Comparison of ENCODE assay signal across 7 mouse cellular contexts in genomic region chr6:82402501-82403495, GRCm38 (mm10). TPM values are rescaled to one million over a fixed set of nuclear protein-coding genes. Genes with fewer than 3 reads are reported as not detected.
A peak's percentile ranks its signal among the peaks of the same experiment; 100 is the strongest.
DNase-seq lines count a peak whose midpoint lies in the region; ATAC-seq and TF ChIP-seq lines count a peak whose summit lies in the region.

No protein-coding gene starts in this region.

- H3K4me2 ChIP-seq in heart, embryonic 15.5 days: peak overlapping the region; percentile 75
- H3K4me2 ChIP-seq in limb, embryonic 11.5 days (ENCODE audit: low read depth, severe bottlenecking): peak overlapping the region; percentile 46
- H3K4me2 ChIP-seq in midbrain, embryonic 15.5 days: peak overlapping the region; percentile 94

- no peaks in the 10 kb centered on the region for H3K9me3 ChIP-seq in megakaryocyte, embryonic 14.5 days
- H3K9me3 ChIP-seq in heart, embryonic 15.5 days (replicated peaks): no peaks in the 10 kb centered on the region
- no peaks in the 10 kb centered on the region for H3K9me3 ChIP-seq in limb, embryonic 11.5 days (ENCODE audit: control insufficient read depth, low read length)
- no peaks in the 10 kb centered on the region for H3K9me3 ChIP-seq in midbrain, embryonic 15.5 days

- ATAC-seq in megakaryocyte, adult 5-6 weeks (ENCODE audit: poor library complexity, severe bottlenecking): no peak
- ATAC-seq in heart, embryonic 15.5 days (replicated peaks; ENCODE audit: insufficient number of reproducible peaks, insufficient read depth, low FRiP score, low read depth): peak; percentile 36; the same call in 1 of the 2 replicates
- peak; percentile 68; the same call in 1 of the 2 replicates for ATAC-seq in limb, embryonic 11.5 days (ENCODE audit: insufficient number of reproducible peaks, low FRiP score, low TSS enrichment, low read depth)
- peak; percentile 70 for ATAC-seq in midbrain, embryonic 15.5 days (replicated peaks)
- ATAC-seq in inflammation-experienced regulatory T-cells, adult 6 months: no peak

- H3K27ac ChIP-seq in cortical plate, adult 2 months (ENCODE audit: insufficient read depth, low read length): no peak overlapping the region
- no peak overlapping the region for H3K27ac ChIP-seq in heart, embryonic 15.5 days
- no peak overlapping the region for H3K27ac ChIP-seq in limb, embryonic 11.5 days (replicated peaks; ENCODE audit: low read depth, low read length)
- H3K27ac ChIP-seq in midbrain, embryonic 15.5 days: peak overlapping the region; percentile 67

- peak; percentile 69 for DNase-seq in limb, embryonic 11.5 days (ENCODE audit: low spot score)

- peaks cover 61% of the 10 kb centered on the region for H3K27me3 ChIP-seq in megakaryocyte, embryonic 14.5 days (replicated peaks)
- H3K27me3 ChIP-seq in heart, embryonic 15.5 days: peaks cover 61% of the 10 kb centered on the region
- H3K27me3 ChIP-seq in limb, embryonic 11.5 days (ENCODE audit: control insufficient read depth, insufficient read depth, low read length): peaks cover 45% of the 10 kb centered on the region
- peaks cover 18% of the 10 kb centered on the region for H3K27me3 ChIP-seq in midbrain, embryonic 15.5 days (replicated peaks)

- no peak for TF ChIP-seq POLR2A in cortical plate, adult 2 months (IDR thresholded peaks at IDR 0.05; ENCODE audit: extremely low read depth, insufficient read depth, low read length)

- no peak overlapping the region for H3K9ac ChIP-seq in heart, embryonic 15.5 days
- no peak overlapping the region for H3K9ac ChIP-seq in limb, embryonic 11.5 days (ENCODE audit: low read length)
- H3K9ac ChIP-seq in midbrain, embryonic 15.5 days: peak overlapping the region; percentile 44; the same call in 1 of the 2 replicates

- no peak for TF ChIP-seq CTCF in cortical plate, adult 2 months (IDR thresholded peaks at IDR 0.05; ENCODE audit: extremely low read depth, insufficient read depth, low read length)

- no peaks in the 10 kb centered on the region for H3K36me3 ChIP-seq in megakaryocyte, embryonic 14.5 days (replicated peaks; ENCODE audit: low read length)
- H3K36me3 ChIP-seq in heart, embryonic 15.5 days: no peaks in the 10 kb centered on the region
- no peaks in the 10 kb centered on the region for H3K36me3 ChIP-seq in limb, embryonic 11.5 days (ENCODE audit: control insufficient read depth, insufficient read depth, low read length)
- no peaks in the 10 kb centered on the region for H3K36me3 ChIP-seq in midbrain, embryonic 15.5 days (replicated peaks)

- WGBS in heart, embryonic 15.5 days: 4% methylated on average over 34 of the region's 34 CpGs
- WGBS in limb, embryonic 11.5 days: 3% methylated on average over 34 of the region's 34 CpGs
- WGBS in midbrain, embryonic 15.5 days: 2% methylated on average over 34 of the region's 34 CpGs

- peak overlapping the region; percentile 89 for H3K4me3 ChIP-seq in megakaryocyte, embryonic 14.5 days (replicated peaks)
- H3K4me3 ChIP-seq in cortical plate, adult 2 months (ENCODE audit: insufficient read depth, low read length): peak overlapping the region; percentile 32
- H3K4me3 ChIP-seq in heart, embryonic 15.5 days: peak overlapping the region; percentile 41
- peak overlapping the region; percentile 28 for H3K4me3 ChIP-seq in limb, embryonic 11.5 days (ENCODE audit: low read depth, low read length)
- peak overlapping the region; percentile 45 for H3K4me3 ChIP-seq in midbrain, embryonic 15.5 days

- H3K4me1 ChIP-seq in megakaryocyte, embryonic 14.5 days: peaks cover 29% of the 10 kb centered on the region
- no peaks in the 10 kb centered on the region for H3K4me1 ChIP-seq in cortical plate, adult 2 months (ENCODE audit: control insufficient read depth, insufficient read depth, low read length)
- H3K4me1 ChIP-seq in heart, embryonic 15.5 days (replicated peaks): peaks cover 22% of the 10 kb centered on the region
- H3K4me1 ChIP-seq in limb, embryonic 11.5 days (ENCODE audit: control insufficient read depth, insufficient read depth, low read length): peaks cover 5% of the 10 kb centered on the region; the same call in 1 of the 2 replicates
- peaks cover 27% of the 10 kb centered on the region for H3K4me1 ChIP-seq in midbrain, embryonic 15.5 days

RNA-seq across cellular contexts. Expression of gene Tacr1, which starts 0.7 kb away (rescaled TPM):
- polyA plus RNA-seq in megakaryocyte, embryonic 14.5 days (2012; ENCODE audit: insufficient read depth, low replicate concordance): not detected in 2 replicates
- not detected in 2 replicates for total RNA-seq in megakaryocyte, adult 5-6 weeks (2015)
- not detected in 2 replicates for total RNA-seq in megakaryocyte, adult 5-6 weeks (2017)
- 0.34 and 0.94 TPM in 2 replicates for polyA plus RNA-seq in cortical plate, adult 2 months (2012; rRNA removed)
- 0.06 and 0.86 TPM in 2 replicates for polyA plus RNA-seq in heart, embryonic 15.5 days (2015; fragmentation: Nextera tagmentation; extraction: Ambion mirVana)
- 0.08 and 0.13 TPM in 2 replicates for polyA plus RNA-seq in limb, embryonic 11.5 days (2014; fragmentation: Nextera tagmentation; extraction: Ambion mirVana)
- polyA plus RNA-seq in midbrain, embryonic 15.5 days (2015; fragmentation: Nextera tagmentation; extraction: Ambion mirVana): 2.8 and 3.1 TPM in 2 replicates
- polyA plus RNA-seq in inflammation-experienced regulatory T-cells, adult 6 months (2017; shearing (Covaris generic)): not detected

Comparison
In these comparisons a context has a peak if more than half of its experiments do, and no peak if none do; other contexts are left out.
1. H3K4me3 ChIP-seq: peak in every context shown above with its lines; median percentile 89 in megakaryocyte, embryonic 14.5 days; 45 in midbrain, embryonic 15.5 days; 41 in heart, embryonic 15.5 days; 32 in cortical plate, adult 2 months; 28 in limb, embryonic 11.5 days.
2. ATAC-seq: peak in heart, embryonic 15.5 days (single experiment), limb, embryonic 11.5 days (single experiment) and midbrain, embryonic 15.5 days (single experiment); none in megakaryocyte, adult 5-6 weeks (single experiment) and inflammation-experienced regulatory T-cells, adult 6 months (single experiment).
3. Peak in every context shown above with its lines, with median percentiles within 50 percentile points of each other: H3K4me2 ChIP-seq.